Comparison of ENCODE assay signal across 8 mouse cellular contexts in genomic region chr10:75063301-75063965, GRCm38 (mm10). TPM values are rescaled to one million over a fixed set of nuclear protein-coding genes. Genes with fewer than 3 reads are reported as not detected.
A peak's percentile ranks its signal among the peaks of the same experiment; 100 is the strongest.
DNase-seq lines count a peak whose midpoint lies in the region; ATAC-seq lines count a peak whose summit lies in the region.

No protein-coding gene starts in this region.

- peak; percentile 18 to 32 for DNase-seq in heart, adult 18-20 months
- DNase-seq in heart, adult 9 months (ENCODE audit: low spot score in 2 of 2): no peak
- no peak for DNase-seq in embryonic facial prominence, embryonic 10.5 days (ENCODE audit: low spot score)
- DNase-seq in natural killer cell, adult 2 months (ENCODE audit: low spot score in 2 of 2): no peak
- DNase-seq in layer of hippocampus, adult 8-10 months (ENCODE audit: low spot score in 2 of 2): no peak

- H3K27me3 ChIP-seq in embryonic facial prominence, embryonic 10.5 days (replicated peaks; ENCODE audit: low read depth, poor library complexity, severe bottlenecking): peaks cover 14% of the 10 kb centered on the region
- no peaks in the 10 kb centered on the region for H3K27me3 ChIP-seq in hindbrain, embryonic 15.5 days
- H3K27me3 ChIP-seq in liver, embryonic 16.5 days (ENCODE audit: control insufficient read depth, insufficient read depth, low read depth, low read length): peaks cover 35% of the 10 kb centered on the region

- ATAC-seq in hindbrain, embryonic 15.5 days (ENCODE audit: low FRiP score, low read depth): no peak
- ATAC-seq in liver, embryonic 16.5 days (ENCODE audit: low read depth): no peak
- no peak for ATAC-seq in inflammation-experienced regulatory T-cells, adult 6 months

- H3K4me1 ChIP-seq in embryonic facial prominence, embryonic 10.5 days: peaks cover 83% of the 10 kb centered on the region
- peaks cover 86% of the 10 kb centered on the region for H3K4me1 ChIP-seq in hindbrain, embryonic 15.5 days (replicated peaks)
- H3K4me1 ChIP-seq in liver, embryonic 16.5 days (ENCODE audit: control insufficient read depth, low read depth, low read length): peaks cover 12% of the 10 kb centered on the region

- peak overlapping the region; percentile 92 for H3K4me2 ChIP-seq in hindbrain, embryonic 15.5 days
- H3K4me2 ChIP-seq in liver, embryonic 16.5 days (ENCODE audit: low read depth, low read length): peak overlapping the region; percentile 50

- H3K36me3 ChIP-seq in embryonic facial prominence, embryonic 10.5 days (replicated peaks): peaks cover 38% of the 10 kb centered on the region
- no peaks in the 10 kb centered on the region for H3K36me3 ChIP-seq in hindbrain, embryonic 15.5 days
- no peaks in the 10 kb centered on the region for H3K36me3 ChIP-seq in liver, embryonic 16.5 days (ENCODE audit: control insufficient read depth, insufficient read depth)

- H3K9ac ChIP-seq in hindbrain, embryonic 15.5 days: peak overlapping the region; percentile 86
- no peak overlapping the region for H3K9ac ChIP-seq in liver, embryonic 16.5 days (ENCODE audit: low read depth, low read length)

- no peak overlapping the region for H3K27ac ChIP-seq in embryonic facial prominence, embryonic 10.5 days (replicated peaks)
- no peak overlapping the region; the same call in 1 of the 2 replicates for H3K27ac ChIP-seq in hindbrain, embryonic 15.5 days (replicated peaks)
- H3K27ac ChIP-seq in liver, embryonic 16.5 days (ENCODE audit: low read length): no peak overlapping the region

- whole genome bisulfite sequencing in embryonic facial prominence, embryonic 10.5 days: 83% methylated on average over 12 of the region's 12 CpGs
- WGBS in hindbrain, embryonic 15.5 days: 47% methylated on average over 12 of the region's 12 CpGs
- WGBS in liver, embryonic 16.5 days (ENCODE audit: insufficient replicate concordance): 39% methylated on average over 12 of the region's 12 CpGs

- peak overlapping the region; percentile 88 for H3K4me3 ChIP-seq in embryonic facial prominence, embryonic 10.5 days
- peak overlapping the region; percentile 64 for H3K4me3 ChIP-seq in hindbrain, embryonic 15.5 days
- H3K4me3 ChIP-seq in liver, embryonic 16.5 days (ENCODE audit: low read depth, low read length): 0 out of 2 replicates have a peak overlapping the region, but pooled peaks have one; percentile 68

- H3K9me3 ChIP-seq in embryonic facial prominence, embryonic 10.5 days: no peaks in the 10 kb centered on the region
- H3K9me3 ChIP-seq in hindbrain, embryonic 15.5 days: no peaks in the 10 kb centered on the region
- H3K9me3 ChIP-seq in liver, embryonic 16.5 days (replicated peaks; ENCODE audit: control insufficient read depth, low read length): no peaks in the 10 kb centered on the region

RNA-seq across cellular contexts. Expression of gene Bcr, which starts 3.0 kb away (rescaled TPM):
- 10 to 100 TPM in 1 of 2 experiments, 1 to 10 TPM in 1; 8.7 to 10.7 TPM for total RNA-seq in heart, adult 18-20 months (2021)
- polyA plus RNA-seq in embryonic facial prominence, embryonic 10.5 days (2016; fragmentation: Nextera tagmentation; extraction: Ambion mirVana): 8.1 and 9.1 TPM in 2 replicates
- polyA plus RNA-seq in hindbrain, embryonic 15.5 days (2015; fragmentation: Nextera tagmentation; extraction: Ambion mirVana): 14.0 and 16.5 TPM in 2 replicates
- 1.8 and 2.0 TPM in 2 replicates for polyA plus RNA-seq in liver, embryonic 16.5 days (2015; fragmentation: Nextera tagmentation; extraction: Ambion mirVana)
- total RNA-seq in layer of hippocampus, adult 8-10 months (2022): 100 to 1,000 TPM in 2 of 4 experiments, 10 to 100 TPM in 2; 96.5 to 140 (median 115) TPM
- 1 to 10 TPM; 5.5 to 9.0 (median 6.4) TPM for polyA plus RNA-seq in inflammation-experienced regulatory T-cells, adult 6 months (2017; shearing (Covaris generic))

RNA-seq across cellular contexts. Expression of gene Rab36, which starts 26.6 kb away (rescaled TPM):
- under 1 TPM; 0.57 to 0.75 TPM for total RNA-seq in heart, adult 18-20 months (2021)
- polyA plus RNA-seq in embryonic facial prominence, embryonic 10.5 days (2016; fragmentation: Nextera tagmentation; extraction: Ambion mirVana): 10.5 and 13.1 TPM in 2 replicates
- polyA plus RNA-seq in hindbrain, embryonic 15.5 days (2015; fragmentation: Nextera tagmentation; extraction: Ambion mirVana): 17.3 and 21.7 TPM in 2 replicates
- polyA plus RNA-seq in liver, embryonic 16.5 days (2015; fragmentation: Nextera tagmentation; extraction: Ambion mirVana): 1.5 TPM in 2 replicates
- total RNA-seq in layer of hippocampus, adult 8-10 months (2022): 10 to 100 TPM; 30.0 to 35.7 (median 33.2) TPM
- polyA plus RNA-seq in inflammation-experienced regulatory T-cells, adult 6 months (2017; shearing (Covaris generic)): 1 to 10 TPM in 1 of 3 experiments, under 1 TPM in 2; 0.51 to 1.3 (median 0.63) TPM

RNA-seq across cellular contexts. Expression of gene Rsph14, which starts 31.0 kb away (rescaled TPM):
- not detected for total RNA-seq in heart, adult 18-20 months (2021)
- polyA plus RNA-seq in embryonic facial prominence, embryonic 10.5 days (2016; fragmentation: Nextera tagmentation; extraction: Ambion mirVana): not detected in 2 replicates
- polyA plus RNA-seq in hindbrain, embryonic 15.5 days (2015; fragmentation: Nextera tagmentation; extraction: Ambion mirVana): 0.24 and 0.45 TPM in 2 replicates
- not detected in 2 replicates for polyA plus RNA-seq in liver, embryonic 16.5 days (2015; fragmentation: Nextera tagmentation; extraction: Ambion mirVana)
- total RNA-seq in layer of hippocampus, adult 8-10 months (2022): 1 to 10 TPM in 1 of 4 experiments, under 1 TPM in 2, not detected in 1; 0.31 to 1.4 (median 0.75) TPM
- polyA plus RNA-seq in inflammation-experienced regulatory T-cells, adult 6 months (2017; shearing (Covaris generic)): not detected

Comparison
In these comparisons a context has a peak if more than half of its experiments do, and no peak if none do; other contexts are left out.
1. DNase-seq: peak in heart, adult 18-20 months (2 of 2); none in heart, adult 9 months (0 of 2), embryonic facial prominence, embryonic 10.5 days (single experiment), natural killer cell, adult 2 months (0 of 2) and layer of hippocampus, adult 8-10 months (0 of 2).
2. Peak in every context shown above with its lines, with median percentiles within 50 percentile points of each other: H3K4me3 ChIP-seq.